Mouse (Mus musculus): ENCODE results near the gene Galnt16.

Galnt16 gene

GRCm38 (mm10) chr12:80517977-80518376, at the start of gene Galnt16:
TSS of gene Galnt16 (plus strand) at chr12:80518277.
- no peak for DNase-seq

- no peak for DNase-seq
These were observed 47.9 kb upstream of the Galnt16 start for GRCm38 (mm10) chr12:80470206-80470605.

DNA sequence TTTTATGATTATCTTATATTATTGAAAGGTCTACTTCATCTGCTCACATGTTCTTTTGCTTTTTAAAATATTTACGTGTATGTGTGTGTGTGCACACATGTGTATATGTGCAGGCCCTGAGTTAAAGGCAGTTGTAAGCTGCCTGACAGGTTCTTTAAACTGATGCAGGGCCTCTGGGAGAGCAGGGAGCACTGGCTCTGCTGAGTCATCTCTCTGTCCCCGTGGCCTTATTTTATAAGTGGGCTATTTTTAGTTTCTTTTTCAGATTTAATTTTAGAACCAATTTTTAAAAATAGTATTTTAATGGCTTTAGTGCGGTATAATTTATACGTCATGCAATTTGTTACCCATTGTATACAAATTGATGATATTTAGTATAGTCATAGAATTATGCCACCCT, 46.2 kb upstream of the Galnt16 start:
- DNase-seq, result no peak

GRCm38 (mm10) chr12:80473731-80474130, 44.3 kb upstream of the Galnt16 start:
- no peak for DNase-seq

DNA sequence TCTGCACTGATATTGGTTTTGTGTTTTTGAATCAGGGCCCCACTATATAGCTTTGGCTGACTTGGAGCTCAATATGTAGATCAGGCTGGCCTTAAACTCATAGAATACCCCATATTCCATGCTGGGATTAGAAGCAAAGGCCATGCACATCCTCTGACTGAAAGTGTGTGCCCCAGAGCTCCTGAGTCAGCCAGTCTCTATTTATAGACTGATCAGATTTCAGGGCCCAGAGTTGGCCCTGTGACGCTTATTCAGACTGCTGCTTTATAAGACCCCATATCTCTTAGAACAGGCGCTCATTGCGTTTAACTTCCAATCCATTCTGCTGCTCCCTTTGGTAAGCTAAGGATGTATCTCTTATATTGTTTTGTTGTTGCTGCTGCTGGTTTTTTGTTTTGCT, 38.1 kb upstream of the Galnt16 start:
- no peak for DNase-seq

DNA sequence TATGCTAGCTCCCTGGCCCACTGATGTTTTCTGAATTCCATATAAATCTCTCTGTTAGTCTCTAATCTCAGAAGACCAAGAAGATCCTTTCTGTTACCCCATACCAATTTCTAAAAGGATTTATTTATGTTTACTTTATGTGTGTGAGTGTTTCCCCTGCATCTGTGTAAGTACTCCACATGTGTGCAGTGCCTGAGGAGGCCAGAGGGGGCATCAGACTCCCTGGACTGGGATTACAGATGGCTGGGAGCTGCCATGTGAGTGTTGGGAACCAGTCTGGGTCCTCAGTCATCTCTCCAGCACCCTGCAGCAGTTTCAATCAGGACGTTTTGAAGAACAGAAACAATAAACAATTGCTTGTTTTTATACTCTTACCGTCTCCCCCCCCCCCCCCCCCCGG, 34.7 kb upstream of the Galnt16 start:
- DNase-seq, result no peak

DNA sequence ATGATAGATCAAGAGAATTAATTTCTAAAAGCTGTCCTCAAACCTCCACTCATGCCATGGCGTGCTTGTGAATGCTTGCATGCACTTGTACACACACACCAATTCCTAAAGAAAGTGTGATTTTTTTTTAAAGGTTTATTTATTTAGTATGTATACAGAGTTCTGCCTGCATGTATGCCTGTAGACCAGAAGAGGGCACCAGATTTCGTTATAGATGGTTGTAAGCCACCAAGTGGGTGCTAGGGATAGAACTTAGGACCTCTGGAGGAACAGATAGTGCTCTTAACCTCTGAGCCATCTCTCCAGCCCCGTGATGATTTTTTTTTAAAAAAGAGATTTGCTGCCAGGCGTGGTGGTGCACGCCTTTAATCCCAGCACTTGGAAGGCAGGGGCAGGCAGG, 24.8 kb upstream of the Galnt16 start:
- DNase-seq, result no peak

DNA sequence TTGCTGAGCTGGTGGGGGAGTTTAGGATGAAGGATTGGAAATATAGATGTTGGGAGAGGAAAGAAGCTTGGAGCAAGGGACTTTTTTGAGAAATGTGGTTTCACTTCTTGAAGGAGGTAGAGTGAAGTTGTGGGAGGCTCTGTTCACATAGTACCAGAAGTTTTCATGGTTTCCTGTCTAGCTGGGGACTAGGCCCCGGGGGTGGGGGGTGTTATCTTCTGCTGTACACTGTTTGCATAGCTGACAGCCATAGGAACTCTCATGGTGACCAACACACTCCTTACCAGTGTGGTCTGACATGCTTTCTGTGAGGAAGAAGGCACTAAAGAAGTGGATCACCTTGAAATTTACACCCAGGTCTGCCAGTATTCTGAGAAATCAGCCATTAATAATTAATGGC, 22.4 kb upstream of the Galnt16 start:
- DNase-seq, result no peak

DNA sequence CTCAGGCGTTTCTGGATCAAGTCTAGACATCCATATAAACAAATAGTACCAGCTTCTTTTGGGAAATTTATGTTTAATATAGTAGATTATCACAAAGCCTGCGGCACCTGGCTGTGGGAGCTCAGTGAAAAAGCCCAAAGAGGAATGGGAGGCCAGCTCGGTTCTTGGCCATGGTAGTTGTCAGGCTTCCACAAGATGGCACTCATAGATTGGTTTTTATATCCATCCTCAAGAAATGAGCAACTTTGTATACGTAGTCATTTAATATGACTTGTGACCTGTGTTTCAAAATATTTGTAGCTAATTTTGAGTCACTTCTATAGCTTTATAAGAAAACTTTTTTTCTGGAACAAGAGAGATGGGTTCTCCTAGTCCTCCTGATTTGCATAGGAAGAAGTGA, 19.7 kb upstream of the Galnt16 start:
- no peak for DNase-seq

DNA sequence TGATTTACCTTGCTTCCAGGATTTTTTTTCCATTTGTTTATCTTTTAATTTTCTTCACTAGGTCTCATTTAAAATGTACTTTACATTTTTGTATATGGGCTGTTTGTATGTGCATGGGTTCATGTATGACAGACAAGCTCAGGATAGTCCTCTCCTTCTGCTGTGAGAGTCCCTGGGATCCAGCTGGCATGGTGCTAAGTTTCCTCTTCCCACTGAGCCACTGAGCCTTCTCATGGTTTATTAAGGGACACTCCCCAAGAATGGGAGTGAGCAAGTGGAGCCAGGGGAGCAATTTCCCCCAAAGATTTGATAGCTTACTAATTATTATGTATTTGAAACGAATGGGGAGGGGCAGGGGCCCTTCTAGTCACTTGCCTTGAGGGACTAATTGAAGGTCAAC, 17.6 kb upstream of the Galnt16 start:
- DNase-seq, result no peak

- no peak for DNase-seq
These were observed 13.4 kb upstream of the Galnt16 start for GRCm38 (mm10) chr12:80504718-80505117.

DNA sequence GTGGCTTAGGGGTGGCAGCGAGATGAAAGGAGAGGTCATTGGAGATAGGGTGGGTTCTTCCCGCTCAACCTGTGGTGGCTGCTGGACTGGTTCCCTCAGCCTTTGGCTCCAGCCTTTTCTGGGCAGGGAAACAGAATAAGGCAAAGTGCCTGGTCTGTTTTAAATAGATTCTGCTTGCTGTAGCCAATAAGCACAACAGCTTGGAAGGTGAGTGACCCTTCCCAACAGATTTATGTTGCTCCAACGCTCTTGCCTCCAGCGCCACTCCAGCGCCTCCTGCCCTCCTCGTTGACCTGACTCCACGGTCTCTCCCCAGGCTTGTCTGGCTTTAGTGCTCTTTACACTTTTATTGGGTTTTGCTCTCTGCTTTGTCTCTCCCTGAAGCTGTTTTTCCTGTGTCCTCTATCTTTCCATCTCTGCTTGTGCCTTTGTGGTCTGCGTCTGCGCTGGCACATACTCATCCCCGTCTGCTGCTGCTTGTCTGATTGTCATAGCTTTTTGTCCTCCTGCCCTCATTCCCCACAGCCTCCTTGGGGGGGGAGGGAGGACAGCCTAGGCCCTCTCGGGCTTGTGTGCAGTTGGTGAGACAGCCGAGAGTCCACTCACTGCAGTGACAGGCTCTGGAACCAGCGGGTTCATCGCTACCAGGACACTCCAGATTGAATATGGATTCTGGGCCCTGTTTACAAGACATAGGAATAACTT, 10.9 kb upstream of the Galnt16 start:
- peak; percentile 40 for DNase-seq

- DNase-seq, result no peak
These were observed 298 bp downstream of the Galnt16 start for GRCm38 (mm10) chr12:80518393-80518756.

DNA sequence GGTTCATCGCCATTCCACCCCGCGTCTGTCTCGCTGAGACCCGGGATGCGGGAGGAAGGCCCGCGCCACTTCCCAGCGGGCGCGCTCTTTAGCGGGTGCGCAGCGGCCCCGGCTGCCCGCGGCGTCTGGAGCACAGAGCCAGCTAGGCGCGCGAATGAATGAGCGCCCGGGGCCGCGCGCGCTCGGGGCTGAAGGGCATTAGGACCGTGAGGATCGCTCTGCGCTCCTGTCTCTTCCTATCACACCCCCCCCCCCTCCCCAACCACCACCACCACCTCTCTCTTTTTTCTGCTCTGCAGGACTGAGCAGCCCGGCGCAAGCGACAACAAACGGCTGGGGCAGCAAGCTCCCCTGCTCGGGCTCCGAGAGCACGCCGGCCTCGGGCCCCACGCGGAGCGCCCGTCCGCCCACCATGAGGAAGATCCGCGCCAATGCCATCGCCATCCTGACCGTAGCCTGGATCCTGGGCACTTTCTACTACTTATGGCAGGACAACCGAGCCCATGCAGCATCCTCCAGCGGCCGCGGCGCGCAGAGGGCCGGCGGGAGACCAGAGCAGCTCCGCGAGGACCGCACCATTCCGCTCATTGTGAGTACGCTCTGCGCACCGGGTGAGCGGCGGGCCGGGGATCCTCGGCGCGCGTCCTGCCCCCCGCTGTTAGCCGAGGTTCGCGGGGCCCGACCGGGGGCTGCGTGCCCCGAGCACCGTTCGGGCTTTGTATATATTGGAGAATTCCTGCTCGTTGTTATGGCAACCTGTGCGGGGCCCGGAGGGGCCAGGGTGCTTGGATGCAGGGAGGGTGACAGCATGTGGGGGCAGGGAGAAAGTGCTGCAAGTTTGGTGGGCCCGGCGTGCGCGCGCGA, 912 bp downstream of the Galnt16 start:
- DNase-seq, result no peak

GRCm38 (mm10) chr12:80519621-80520332, 1.7 kb downstream of the Galnt16 start:
- DNase-seq, result no peak

DNA sequence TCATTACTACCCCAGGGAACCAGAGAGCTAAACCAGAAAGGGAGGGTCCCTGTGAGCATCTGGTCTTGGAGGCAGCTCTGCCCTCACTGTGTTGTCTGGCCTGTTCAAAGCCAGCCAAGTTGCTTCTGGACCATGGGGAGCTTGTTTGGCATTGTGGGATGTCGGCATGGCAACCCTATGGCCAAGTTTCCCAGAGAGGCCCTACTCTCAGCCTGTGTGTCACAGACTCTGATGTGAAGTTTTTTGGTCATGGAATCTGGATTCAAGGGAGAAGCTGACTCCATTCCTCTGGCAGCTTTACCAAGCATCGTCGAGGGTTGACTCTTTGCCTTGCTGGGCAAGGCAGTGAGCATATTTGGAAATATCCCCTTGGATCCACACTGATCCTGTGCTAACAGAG, 3.9 kb downstream of the Galnt16 start:
- no peak for DNase-seq

GRCm38 (mm10) chr12:80524276-80524921, 6.3 kb downstream of the Galnt16 start:
- DNase-seq, result no peak

DNA sequence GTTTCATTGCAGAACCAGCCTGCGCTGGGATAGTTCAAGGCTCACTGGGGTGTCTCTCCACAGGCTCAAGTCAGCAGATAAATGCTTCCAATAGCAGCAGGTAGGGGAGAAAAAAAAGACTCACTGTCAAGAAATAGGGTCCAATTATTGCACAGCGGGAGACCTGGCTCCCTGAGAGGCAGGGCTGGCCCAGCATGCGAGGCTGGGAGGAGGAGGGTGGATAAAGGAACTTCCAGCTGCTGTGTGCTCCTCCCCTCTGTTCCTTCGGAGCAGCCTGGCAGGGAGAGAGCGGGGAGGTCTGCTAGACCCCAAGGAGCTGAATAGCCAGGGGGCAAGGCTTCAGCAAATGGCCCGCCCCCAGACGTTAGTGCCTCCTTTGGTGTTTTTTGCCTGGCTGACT, 7.4 kb downstream of the Galnt16 start:
- DNase-seq, result no peak

- no peak for DNase-seq
These were observed 8.4 kb downstream of the Galnt16 start for GRCm38 (mm10) chr12:80526511-80526910.

DNA sequence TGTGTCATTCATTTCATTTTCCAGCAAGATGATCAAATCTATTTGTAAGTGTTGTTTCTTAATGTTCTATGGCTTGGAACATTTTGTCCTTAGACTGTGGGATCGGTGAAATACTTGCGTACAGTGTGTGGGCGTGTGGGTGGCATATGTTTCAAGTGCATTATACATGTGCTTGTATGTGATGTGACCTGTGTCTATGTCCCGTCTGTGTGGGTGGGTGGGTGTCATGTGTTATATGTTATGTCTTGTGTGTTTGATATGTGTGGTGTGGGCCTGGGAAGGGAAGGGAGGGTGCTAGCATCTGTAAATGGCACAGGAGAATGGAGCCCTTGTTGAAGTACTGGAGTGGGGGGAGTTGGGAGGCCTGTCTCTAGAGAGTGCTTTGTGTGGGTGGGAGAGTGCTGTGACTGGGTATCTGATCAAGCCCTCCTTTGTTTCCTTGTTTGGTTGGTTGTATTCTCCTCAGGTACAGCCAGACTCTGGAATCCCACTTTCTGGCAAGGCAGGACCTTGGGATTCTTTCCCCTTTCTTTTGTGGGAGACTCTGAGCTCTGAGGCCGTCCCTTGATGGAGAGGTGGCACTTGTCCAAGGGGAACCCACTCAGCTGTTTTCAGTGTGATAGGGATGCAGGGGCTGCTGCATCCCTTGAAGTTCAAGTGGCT, 9.8 kb downstream of the Galnt16 start:
- DNase-seq, result no peak

DNA sequence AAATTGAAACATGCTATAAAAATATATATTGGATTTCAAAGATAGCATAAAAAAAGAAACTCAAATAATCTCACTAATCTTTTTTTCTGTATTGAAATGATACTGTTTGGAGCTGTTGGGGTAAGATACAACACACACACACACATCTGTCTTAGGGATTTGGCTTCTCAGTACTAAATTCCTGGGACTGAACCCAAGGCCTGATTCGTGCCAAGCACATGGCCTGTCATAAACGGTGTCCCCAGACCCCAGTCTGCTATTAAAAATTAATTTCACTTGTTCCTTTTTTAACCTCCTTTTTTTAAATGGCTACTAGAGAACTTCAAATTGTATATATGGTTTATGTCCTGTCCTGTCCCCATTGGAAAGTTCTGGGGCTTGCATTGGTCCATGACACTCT, 12.0 kb downstream of the Galnt16 start:
- no peak for DNase-seq

DNA sequence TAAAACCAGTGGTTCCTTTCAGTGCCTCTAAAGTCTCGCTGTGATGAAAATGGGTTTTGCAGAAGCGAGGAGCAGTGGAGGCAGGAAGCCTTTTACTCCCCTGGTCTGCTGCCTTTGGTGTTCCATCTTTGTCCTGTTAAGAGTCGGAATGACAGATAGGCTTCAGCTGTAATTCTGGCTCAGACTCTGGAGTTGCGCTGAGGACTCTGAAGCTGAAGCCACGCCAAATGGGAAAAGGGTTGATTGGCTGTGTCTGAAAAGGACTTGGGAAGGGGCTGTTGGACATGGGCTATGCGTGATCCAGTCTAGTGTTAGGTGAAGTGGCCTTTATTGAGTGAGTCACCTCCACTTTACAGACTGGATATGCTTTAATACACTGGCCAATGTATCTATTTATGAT, 12.6 kb downstream of the Galnt16 start:
- DNase-seq, result no peak

DNA sequence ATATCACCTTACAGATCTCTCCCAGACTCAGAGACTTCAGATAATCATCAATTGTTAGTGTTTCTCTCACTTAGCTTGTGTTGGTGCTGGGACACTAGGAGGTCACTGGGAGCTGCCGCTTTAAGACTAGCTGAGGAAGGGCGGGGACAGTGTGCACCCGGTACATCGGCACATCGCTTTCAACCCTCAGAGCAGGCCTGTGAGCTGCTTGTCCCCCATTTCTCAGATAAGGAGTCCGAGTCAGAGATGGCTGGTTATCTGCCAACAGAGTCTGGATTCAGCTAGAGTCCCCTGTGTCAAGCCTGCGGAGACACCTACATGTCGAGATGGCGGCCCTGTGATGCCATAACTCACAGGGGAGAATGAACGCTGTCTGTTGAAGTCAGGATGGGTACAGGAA, 13.5 kb downstream of the Galnt16 start:
- no peak for DNase-seq

Measured in lung, postnatal 14 days (tissue).